Mouse (Mus musculus): Measurements from ENCODE around the gene Xlr5a. TPM values are rescaled to one million over a fixed set of nuclear protein-coding genes. Genes with fewer than 3 reads are reported as not detected.
"Not testable (repeated sequence)": the region's sequence is repeated elsewhere in the genome, so short reads cannot be mapped to it uniquely, and the experiment has no call there.

Xlr5a gene
- total RNA-seq (2012; rRNA removed) = not detected in 2 replicates
- total RNA-seq (2014; rRNA removed) = 0.20 TPM in 1 of 2 replicates, not detected in the other
- polyA plus RNA-seq (2012; ENCODE audit: insufficient read length, low read depth) = not detected in 2 replicates

- dilution Hi-C loops (cut with MboI; ENCODE audit: extremely low pct_ligation_motif_present, extremely low pct_unique_long_range_greater_than_20kb, low sequenced_read_pairs); H3K79me2 ChIP-seq (replicated peaks; ENCODE audit: control insufficient read depth, extremely low read depth, insufficient read depth, poor library complexity, severe bottlenecking): not testable (repeated sequence)
Observed at GRCm38 (mm10) chrX:73292876-73293275, at the start of gene Xlr5a, which contains the start of gene Xlr5c. Xlr5a (minus strand) TSS chrX:73292976. Xlr5c (minus strand) TSS chrX:73292976.

GRCm38 (mm10) chrX:73342483-73342895, 49.7 kb upstream of the Xlr5a start, which contains the start of gene Zfp275:
Zfp275 (plus strand) TSS chrX:73342621.
- Histone ChIP-seq H3K79me2 (replicated peaks; ENCODE audit: control insufficient read depth, extremely low read depth, insufficient read depth, poor library complexity, severe bottlenecking) (peaks cover 21% of the 10 kb centered on the region), H3K27ac (ENCODE audit: insufficient read depth, low read depth) (peak within 1 kb of the TSS; percentile 94), H3K4me2 (ENCODE audit: insufficient read depth, low read depth, poor library complexity, severe bottlenecking) (peak within 1 kb of the TSS; percentile 87), H3K4me1 (ENCODE audit: control insufficient read depth in 1 of 2, insufficient read depth in 2 of 2) (peaks cover 0 to 17% of the 10 kb centered on the region in 2 experiments; a peak in 2 of 4 replicates), H3K27me3 (replicated peaks) (no peaks in the 10 kb centered on the region), H3K9me3 (replicated peaks; ENCODE audit: low read length) (no peaks in the 10 kb centered on the region), H3K4me3 (replicated peaks in 1 of 3; ENCODE audit: low read depth in 2 of 3, low read length in 2 of 3, poor library complexity in 1 of 3) (peak within 1 kb of the TSS; percentile 59 to 97 (median 79)), H3K36me3 (replicated peaks in 1 of 2; ENCODE audit: control insufficient read depth in 1 of 2, insufficient read depth in 1 of 2, low read length in 1 of 2) (peaks cover 0 to 13% of the 10 kb centered on the region in 2 experiments), H3K9ac (ENCODE audit: insufficient read depth, low read depth) (peak within 1 kb of the TSS; percentile 89)
- in situ Hi-C loops (cut with MboI; ENCODE audit: low pct_ligation_motif_present, low pct_unique_long_range_greater_than_20kb, low sequenced_read_pairs) (no loop called here), dilution Hi-C loops (cut with MboI; ENCODE audit: extremely low pct_ligation_motif_present, extremely low pct_unique_long_range_greater_than_20kb, low sequenced_read_pairs) (no loop called here)
- DNase-seq (ENCODE audit: extremely low read depth) = peak; percentile 63
- TF ChIP-seq ZMIZ1 (IDR thresholded peaks at IDR 0.05; ENCODE audit: low read depth, low read length) (peak; percentile 71; the same call in 1 of the 2 replicates), CHD2 (IDR thresholded peaks at IDR 0.05; ENCODE audit: low read length) (no peak), MEF2A (IDR thresholded peaks at IDR 0.05; ENCODE audit: borderline replicate concordance, low read depth, low read length) (0 out of 2 replicates have a peak, but pooled peaks have one; percentile 28), RCOR1 (conservative IDR thresholded peaks at IDR 0.05; ENCODE audit: low read depth, low read length) (no peak), EP300 (IDR thresholded peaks at IDR 0.05; ENCODE audit: low read length) (no peak), CTCF (conservative IDR thresholded peaks at IDR 0.05 in 1 of 2, IDR thresholded peaks at IDR 0.05 in 1 of 2; ENCODE audit: low read depth in 2 of 2, low read length in 2 of 2) (no peak), CHD1 (IDR thresholded peaks at IDR 0.05; ENCODE audit: low read depth, low read length) (no peak), UBTF (IDR thresholded peaks at IDR 0.05; ENCODE audit: low read depth, low read length) (no peak), USF2 (conservative IDR thresholded peaks at IDR 0.05; ENCODE audit: low read depth, low read length) (no peak), MAFK (IDR thresholded peaks at IDR 0.05; ENCODE audit: insufficient replicate concordance, low read length) (no peak), TBP (conservative IDR thresholded peaks at IDR 0.05; ENCODE audit: low read depth, low read length) (0 out of 2 replicates have a peak, but pooled peaks have one; percentile 23), ZKSCAN1 (IDR thresholded peaks at IDR 0.05; ENCODE audit: borderline replicate concordance, low read depth, low read length) (no peak), ELF1 (IDR thresholded peaks at IDR 0.05; ENCODE audit: low read depth, low read length) (peak; percentile 57; the same call in 1 of the 2 replicates), NELFE (IDR thresholded peaks at IDR 0.05; ENCODE audit: low read depth, low read length) (peak; percentile 91), NRF1 (IDR thresholded peaks at IDR 0.05; ENCODE audit: low read depth, low read length) (no peak), PAX5 (IDR thresholded peaks at IDR 0.05; ENCODE audit: low read length) (no peak), SIN3A (IDR thresholded peaks at IDR 0.05; ENCODE audit: low read length) (no peak), USF1 (IDR thresholded peaks at IDR 0.05; ENCODE audit: low read depth, low read length) (no peak), IRF4 (IDR thresholded peaks at IDR 0.05; ENCODE audit: low read depth, low read length) (no peak), POLR2A (IDR thresholded peaks at IDR 0.05; ENCODE audit: low read depth, low read length) (peak; percentile 91), RAD21 (IDR thresholded peaks at IDR 0.05; ENCODE audit: low read depth, low read length) (no peak), GABPA (IDR thresholded peaks at IDR 0.05; ENCODE audit: insufficient replicate concordance, low read depth, low read length) (no peak), HCFC1 (IDR thresholded peaks at IDR 0.05; ENCODE audit: low read depth, low read length) (0 out of 2 replicates have a peak, but pooled peaks have one; percentile 30), BHLHE40 (IDR thresholded peaks at IDR 0.05; ENCODE audit: low read depth, low read length) (no peak), MAZ (IDR thresholded peaks at IDR 0.05; ENCODE audit: low read depth, low read length) (0 out of 2 replicates have a peak, but pooled peaks have one; percentile 9), ETS1 (conservative IDR thresholded peaks at IDR 0.05; ENCODE audit: low read depth, low read length) (no peak), MYC (IDR thresholded peaks at IDR 0.05; ENCODE audit: low read depth, low read length) (no peak), ZNF384 (IDR thresholded peaks at IDR 0.05; ENCODE audit: low read depth, low read length) (no peak), MXI1 (IDR thresholded peaks at IDR 0.05; ENCODE audit: low read depth, low read length) (no peak), TCF12 (IDR thresholded peaks at IDR 0.05; ENCODE audit: low read depth, low read length) (peak; percentile 64), JUN (IDR thresholded peaks at IDR 0.05; ENCODE audit: insufficient read depth, low read depth, low read length) (no peak)

More at GRCm38 (mm10) chrX:73292876-73293275, at the start of gene Xlr5a, which contains the start of gene Xlr5c:
- H3K4me1 ChIP-seq (ENCODE audit: control insufficient read depth in 1 of 2, insufficient read depth in 2 of 2); H3K9me3 ChIP-seq (replicated peaks; ENCODE audit: low read length); DNase-seq (ENCODE audit: extremely low read depth); H3K4me3 ChIP-seq (replicated peaks in 1 of 3; ENCODE audit: low read depth in 2 of 3, low read length in 2 of 3, poor library complexity in 1 of 3); H3K9ac ChIP-seq (ENCODE audit: insufficient read depth, low read depth); in situ Hi-C loops (cut with MboI; ENCODE audit: low pct_ligation_motif_present, low pct_unique_long_range_greater_than_20kb, low sequenced_read_pairs); H3K4me2 ChIP-seq (ENCODE audit: insufficient read depth, low read depth, poor library complexity, severe bottlenecking); H3K36me3 ChIP-seq (replicated peaks in 1 of 2; ENCODE audit: control insufficient read depth in 1 of 2, insufficient read depth in 1 of 2, low read length in 1 of 2); H3K27ac ChIP-seq (ENCODE audit: insufficient read depth, low read depth); H3K27me3 ChIP-seq (replicated peaks): not testable (repeated sequence)

Data from CH12.LX (cell line).